Comparison of ENCODE assay signal across 21 mouse cellular contexts in the genomic region with DNA sequence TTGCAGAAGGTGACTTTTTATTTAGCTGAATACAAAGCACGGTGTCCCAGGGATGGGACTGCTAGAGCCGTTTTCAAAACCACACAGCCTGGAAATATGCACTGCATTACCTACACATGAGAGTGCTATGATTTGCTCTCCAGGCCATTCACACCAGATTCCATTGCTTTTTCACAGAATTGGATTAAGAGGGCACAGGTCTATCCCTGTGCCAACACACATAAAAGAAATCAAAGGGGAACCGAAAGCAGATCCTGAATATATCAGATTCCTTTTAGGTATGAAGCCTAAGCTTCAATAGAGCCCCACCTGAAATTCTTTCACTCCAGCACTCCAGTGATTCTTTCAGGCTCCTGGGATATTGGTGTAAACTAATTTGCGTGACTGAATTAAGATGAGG.
"Had no signal": no experiment of that assay in that cellular context is flagged by ENCODE, and none has a peak within 500 bp of the region (broad histone marks: within the 10 kb centered on the region; RNA-seq: fewer than 3 reads in every experiment).

No protein-coding gene starts in this region.

- H3K4me2 ChIP-seq: limb, embryonic 13.5 days; lung, embryonic 14.5 days; neural tube, embryonic 12.5 days; neural tube, embryonic 15.5 days; stomach, embryonic 15.5 days had no signal

- DNase-seq: kidney, adult 2 months; kidney, postnatal 25 days; layer of hippocampus, adult 9-11 months; liver; liver, postnatal 0 days; lung, embryonic 14.5 days; right cerebral cortex, adult 18-20 months; right cerebral cortex, postnatal 14 days; spleen, adult 18-20 months; thymus, postnatal 36 days had no signal

- ATAC-seq: intestine, postnatal 0 days; liver, postnatal 0 days; lung, postnatal 0 days had no signal

- H3K27ac ChIP-seq: kidney, postnatal 0 days; layer of hippocampus, adult 2 months; limb, embryonic 10.5 days; limb, embryonic 13.5 days; liver, embryonic 14.5 days; macrophage; neural tube, embryonic 12.5 days; neural tube, embryonic 15.5 days; stomach, embryonic 15.5 days had no signal

- H3K4me3 ChIP-seq: layer of hippocampus, adult 2 months; limb, embryonic 10.5 days; limb, embryonic 13.5 days; neural tube, embryonic 12.5 days; neural tube, embryonic 15.5 days; stomach, embryonic 15.5 days had no signal

- H3K9me3 ChIP-seq: limb, embryonic 10.5 days; limb, embryonic 13.5 days; neural tube, embryonic 12.5 days; neural tube, embryonic 15.5 days; stomach, embryonic 15.5 days had no signal

- H3K4me1 ChIP-seq: limb, embryonic 10.5 days; limb, embryonic 13.5 days; neural tube, embryonic 12.5 days; neural tube, embryonic 15.5 days; stomach, embryonic 15.5 days had no signal

- H3K27me3 ChIP-seq: limb, embryonic 13.5 days; neural tube, embryonic 12.5 days; neural tube, embryonic 15.5 days; stomach, embryonic 15.5 days had no signal

- H3K9ac ChIP-seq: limb, embryonic 13.5 days; liver, embryonic 14.5 days; liver, postnatal 0 days; lung, embryonic 14.5 days; neural tube, embryonic 12.5 days; neural tube, embryonic 15.5 days; stomach, embryonic 15.5 days had no signal

- H3K36me3 ChIP-seq: limb, embryonic 10.5 days; limb, embryonic 13.5 days; neural tube, embryonic 12.5 days; neural tube, embryonic 15.5 days; stomach, embryonic 15.5 days had no signal
